Mouse (Mus musculus): ENCODE measurements around the gene Dnm2. TPM values are rescaled to one million over a fixed set of nuclear protein-coding genes. Genes with fewer than 3 reads are reported as not detected.

Dnm2 gene
- polyA plus RNA-seq, 1 experiment, result 174 TPM

- no peak for DNase-seq
- TF ChIP-seq POLR2A (IDR thresholded peaks at IDR 0.05; ENCODE audit: borderline replicate concordance, extremely low read depth, low read depth, low read length), result no peak
- no peak for TF ChIP-seq CTCF (IDR thresholded peaks at IDR 0.05; ENCODE audit: insufficient read depth, low read length)
- no peak overlapping the region for H3K4me3 ChIP-seq (replicated peaks; ENCODE audit: extremely low read depth, low read depth, low read length)
- 27% methylated on average over 8 of the region's 8 CpGs for WGBS
- H3K4me1 ChIP-seq (ENCODE audit: control insufficient read depth, insufficient read depth, low read length), result peaks cover 41% of the 10 kb centered on the region
These were observed 27.2 kb downstream of the Dnm2 start for GRCm38 (mm10) chr9:21451870-21452269.

GRCm38 (mm10) chr9:21453003-21453402 is 28.3 kb downstream of the Dnm2 start:
- no peak for DNase-seq
- Histone ChIP-seq H3K4me1 (ENCODE audit: control insufficient read depth, insufficient read depth, low read length) (peaks cover 45% of the 10 kb centered on the region), H3K4me3 (replicated peaks; ENCODE audit: extremely low read depth, low read depth, low read length) (no peak overlapping the region)
- no peak for TF ChIP-seq POLR2A (IDR thresholded peaks at IDR 0.05; ENCODE audit: borderline replicate concordance, extremely low read depth, low read depth, low read length)
- no peak for TF ChIP-seq CTCF (IDR thresholded peaks at IDR 0.05; ENCODE audit: insufficient read depth, low read length)
- 54% methylated on average over 7 of the region's 7 CpGs for WGBS

GRCm38 (mm10) chr9:21453459-21453858 is 28.8 kb downstream of the Dnm2 start:
- Histone ChIP-seq H3K4me3 (replicated peaks; ENCODE audit: extremely low read depth, low read depth, low read length) (no peak overlapping the region), H3K4me1 (ENCODE audit: control insufficient read depth, insufficient read depth, low read length) (peaks cover 45% of the 10 kb centered on the region)
- no peak for TF ChIP-seq CTCF (IDR thresholded peaks at IDR 0.05; ENCODE audit: insufficient read depth, low read length)
- TF ChIP-seq POLR2A (IDR thresholded peaks at IDR 0.05; ENCODE audit: borderline replicate concordance, extremely low read depth, low read depth, low read length), result no peak
- no peak for DNase-seq
- 47% methylated on average over 2 of the region's 2 CpGs for WGBS

- 36% methylated on average over 4 of the region's 4 CpGs for WGBS
- DNase-seq, result no peak
- TF ChIP-seq CTCF (IDR thresholded peaks at IDR 0.05; ENCODE audit: insufficient read depth, low read length) (no peak), POLR2A (IDR thresholded peaks at IDR 0.05; ENCODE audit: borderline replicate concordance, extremely low read depth, low read depth, low read length) (no peak)
- peaks cover 45% of the 10 kb centered on the region for H3K4me1 ChIP-seq (ENCODE audit: control insufficient read depth, insufficient read depth, low read length)
- no peak overlapping the region for H3K4me3 ChIP-seq (replicated peaks; ENCODE audit: extremely low read depth, low read depth, low read length)
These were observed 29.8 kb downstream of the Dnm2 start for GRCm38 (mm10) chr9:21454556-21454955.

- WGBS, result 43% methylated on average over 4 of the region's 4 CpGs
- Histone ChIP-seq H3K4me1 (ENCODE audit: control insufficient read depth, insufficient read depth, low read length) (peaks cover 39% of the 10 kb centered on the region), H3K4me3 (replicated peaks; ENCODE audit: extremely low read depth, low read depth, low read length) (no peak overlapping the region)
- DNase-seq, result no peak
- TF ChIP-seq CTCF (IDR thresholded peaks at IDR 0.05; ENCODE audit: insufficient read depth, low read length) (no peak), POLR2A (IDR thresholded peaks at IDR 0.05; ENCODE audit: borderline replicate concordance, extremely low read depth, low read depth, low read length) (no peak)
These were observed 30.5 kb downstream of the Dnm2 start for GRCm38 (mm10) chr9:21455103-21455770.

- no peak for TF ChIP-seq POLR2A (IDR thresholded peaks at IDR 0.05; ENCODE audit: borderline replicate concordance, extremely low read depth, low read depth, low read length)
- DNase-seq, result no peak
- whole genome bisulfite sequencing, result 76% methylated on average over 7 of the region's 7 CpGs
- Histone ChIP-seq H3K4me3 (replicated peaks; ENCODE audit: extremely low read depth, low read depth, low read length) (no peak overlapping the region), H3K4me1 (ENCODE audit: control insufficient read depth, insufficient read depth, low read length) (peaks cover 31% of the 10 kb centered on the region)
These were observed 31.7 kb downstream of the Dnm2 start for GRCm38 (mm10) chr9:21456246-21456929.

- 44% methylated on average over 10 of the region's 10 CpGs for WGBS
- Histone ChIP-seq H3K4me1 (ENCODE audit: control insufficient read depth, insufficient read depth, low read length) (peaks cover 26% of the 10 kb centered on the region), H3K4me3 (replicated peaks; ENCODE audit: extremely low read depth, low read depth, low read length) (no peak overlapping the region)
- no peak for TF ChIP-seq CTCF (IDR thresholded peaks at IDR 0.05; ENCODE audit: insufficient read depth, low read length)
- no peak for TF ChIP-seq POLR2A (IDR thresholded peaks at IDR 0.05; ENCODE audit: borderline replicate concordance, extremely low read depth, low read depth, low read length)
- DNase-seq, result no peak
These were observed 32.4 kb downstream of the Dnm2 start for GRCm38 (mm10) chr9:21456930-21457634.

- 77% methylated on average over 3 of the region's 3 CpGs for WGBS
- no peak for TF ChIP-seq CTCF (IDR thresholded peaks at IDR 0.05; ENCODE audit: insufficient read depth, low read length)
- TF ChIP-seq POLR2A (IDR thresholded peaks at IDR 0.05; ENCODE audit: borderline replicate concordance, extremely low read depth, low read depth, low read length), result no peak
- no peak for DNase-seq
- H3K4me3 ChIP-seq (replicated peaks; ENCODE audit: extremely low read depth, low read depth, low read length), result no peak overlapping the region
- peaks cover 34% of the 10 kb centered on the region for H3K4me1 ChIP-seq (ENCODE audit: control insufficient read depth, insufficient read depth, low read length)
These were observed 34.1 kb downstream of the Dnm2 start for GRCm38 (mm10) chr9:21458821-21459220.

GRCm38 (mm10) chr9:21460400-21460940 is 35.8 kb downstream of the Dnm2 start:
- TF ChIP-seq POLR2A (IDR thresholded peaks at IDR 0.05; ENCODE audit: borderline replicate concordance, extremely low read depth, low read depth, low read length), result no peak
- no peak for TF ChIP-seq CTCF (IDR thresholded peaks at IDR 0.05; ENCODE audit: insufficient read depth, low read length)
- 93% methylated on average over 3 of the region's 3 CpGs for WGBS
- DNase-seq, result no peak
- Histone ChIP-seq H3K4me3 (replicated peaks; ENCODE audit: extremely low read depth, low read depth, low read length) (no peak overlapping the region), H3K4me1 (ENCODE audit: control insufficient read depth, insufficient read depth, low read length) (peaks cover 31% of the 10 kb centered on the region)

All from lung, adult 2 months (tissue).